Mouse (Mus musculus) MEL (cell line): Measurements from ENCODE around the gene Psma5. TPM values are rescaled to one million over a fixed set of nuclear protein-coding genes. Genes with fewer than 3 reads are reported as not detected.

Experiments used
- DNase-seq: peaks from one replicate; pipeline ENCODE4 v3.0.0; 2011; ENCODE audit warnings: low read depth, low spot score
- H3K27ac ChIP-seq: 2 replicates; pipeline ENCODE4 v1.5.1; 2012; ENCODE audit warnings: low read depth, mild to moderate bottlenecking, control low read depth, low read length, moderate library complexity; ENCODE audit not compliant: control insufficient read depth
- H3K27me3 ChIP-seq, 2 experiments: fragments of 150-350 bp in 1 of 2; sonication (generic) in 1 of 2; 2 replicates each; pipeline ENCODE4 v1.6.1; 2012; ENCODE audit warnings: low read length in 2 of 2, mild to moderate bottlenecking in 2 of 2, improper control_type of control experiment in 1 of 2, moderate library complexity in 1 of 2; ENCODE audit not compliant: insufficient read depth in 2 of 2, control insufficient read depth in 1 of 2
- H3K36me3 ChIP-seq, 2 experiments: 2 replicates each; pipeline ENCODE4 v1.6.1; 2012 to 2014; ENCODE audit warnings: low read length in 2 of 2, improper control_type of control experiment in 1 of 2, inconsistent platforms in 1 of 2, mild to moderate bottlenecking in 1 of 2; ENCODE audit not compliant: insufficient read depth in 2 of 2, control insufficient read depth in 1 of 2
- H3K4me1 ChIP-seq, 2 experiments: fragments of 150-350 bp in 1 of 2; sonication (generic) in 1 of 2; 2 replicates each; pipeline ENCODE4 v1.6.1; 2012; ENCODE audit warnings: low read length in 2 of 2, improper control_type of control experiment in 1 of 2, mild to moderate bottlenecking in 1 of 2; ENCODE audit not compliant: insufficient read depth in 2 of 2, control insufficient read depth in 1 of 2
- H3K4me3 ChIP-seq, 2 experiments: fragments of 150-350 bp in 1 of 2; sonication (generic) in 1 of 2; 2 replicates each; pipeline ENCODE4 v1.5.1; 2012; ENCODE audit warnings: low read depth in 2 of 2, low read length in 2 of 2, mild to moderate bottlenecking in 2 of 2, moderate library complexity in 2 of 2, control low read depth in 1 of 2, improper control_type of control experiment in 1 of 2; ENCODE audit not compliant: control insufficient read depth in 1 of 2, insufficient read depth in 1 of 2
- H3K79me2 ChIP-seq: 2 replicates; pipeline ENCODE4 v1.6.1; 2012; ENCODE audit warnings: mild to moderate bottlenecking, low read length, moderate library complexity; ENCODE audit not compliant: control insufficient read depth, poor library complexity, insufficient read depth
- H3K9ac ChIP-seq: 2 replicates; pipeline ENCODE4 v1.6.1; 2012; ENCODE audit warnings: low read depth, mild to moderate bottlenecking, control low read depth, low read length, moderate library complexity; ENCODE audit not compliant: control insufficient read depth, poor library complexity, severe bottlenecking
- H3K9me3 ChIP-seq: fragments of 150-350 bp; sonication (generic); replicated peaks from 2 replicates; pipeline ENCODE4 v1.6.1; 2012; ENCODE audit warnings: mild to moderate bottlenecking, low read length, improper control_type of control experiment, moderate library complexity; ENCODE audit not compliant: insufficient read depth
- CHD1 ChIP-seq: IDR thresholded peaks from 2 replicates; pipeline ENCODE4 v1.6.1; 2012; ENCODE audit warnings: low read depth, mild to moderate bottlenecking, inconsistent platforms, low read length, improper control_type of control experiment
- CHD2 ChIP-seq: IDR thresholded peaks from 2 replicates; pipeline ENCODE4 v1.6.1; 2011; ENCODE audit warnings: low read length, improper control_type of control experiment
- E2F4 ChIP-seq: IDR thresholded peaks from 2 replicates; pipeline ENCODE4 v1.6.1; 2011; ENCODE audit warnings: low read depth, low read length, improper control_type of control experiment, borderline replicate concordance
- ELF1 ChIP-seq: IDR thresholded peaks from 2 replicates; pipeline ENCODE4 v1.6.1; 2014; ENCODE audit warnings: low read depth, mild to moderate bottlenecking, inconsistent platforms, low read length, improper control_type of control experiment, moderate library complexity
- EP300 ChIP-seq, 2 experiments: IDR thresholded peaks; 2 replicates each; pipeline ENCODE4 v1.6.1; 2011; ENCODE audit warnings: improper control_type of control experiment in 2 of 2, low read length in 2 of 2, low read depth in 1 of 2, mild to moderate bottlenecking in 1 of 2
- ETS1 ChIP-seq: IDR thresholded peaks from 2 replicates; pipeline ENCODE4 v1.6.1; 2012; ENCODE audit warnings: low read depth, mild to moderate bottlenecking, inconsistent platforms, low read length, improper control_type of control experiment, moderate library complexity
- GABPA ChIP-seq: IDR thresholded peaks from 2 replicates; pipeline ENCODE4 v1.6.1; 2012; ENCODE audit warnings: low read depth, mild to moderate bottlenecking, inconsistent platforms, low read length, improper control_type of control experiment, moderate library complexity
- GATA1 ChIP-seq: IDR thresholded peaks from 2 replicates; pipeline ENCODE4 v1.6.1; 2011; ENCODE audit warnings: low read depth, low read length, improper control_type of control experiment
- HCFC1 ChIP-seq: IDR thresholded peaks from 2 replicates; pipeline ENCODE4 v1.6.1; 2012; ENCODE audit warnings: low read depth, mild to moderate bottlenecking, inconsistent platforms, low read length, improper control_type of control experiment, moderate library complexity
- JUND ChIP-seq: IDR thresholded peaks from 2 replicates; pipeline ENCODE4 v1.6.1; 2011; ENCODE audit warnings: low read depth, mild to moderate bottlenecking, improper control_type of control experiment, low read length
- KAT2A ChIP-seq: conservative IDR thresholded peaks from 2 replicates; pipeline ENCODE4 v1.6.1; 2012; ENCODE audit warnings: low read depth, low read length, improper control_type of control experiment, inconsistent platforms
- MAX ChIP-seq: IDR thresholded peaks from 2 replicates; pipeline ENCODE4 v1.6.1; 2011; ENCODE audit warnings: low read length, improper control_type of control experiment
- MAZ ChIP-seq: IDR thresholded peaks from 2 replicates; pipeline ENCODE4 v1.6.1; 2012; ENCODE audit warnings: low read depth, mild to moderate bottlenecking, inconsistent platforms, low read length, improper control_type of control experiment
- MEF2A ChIP-seq: IDR thresholded peaks from 2 replicates; pipeline ENCODE4 v1.6.1; 2014; ENCODE audit warnings: low read depth, mild to moderate bottlenecking, inconsistent platforms, low read length, improper control_type of control experiment; ENCODE audit not compliant: poor library complexity, insufficient replicate concordance, severe bottlenecking; ENCODE audit errors: extremely low read depth
- MXI1 ChIP-seq: IDR thresholded peaks from 2 replicates; pipeline ENCODE4 v1.6.1; 2011; ENCODE audit warnings: mild to moderate bottlenecking, low read depth, low read length, improper control_type of control experiment
- NRF1 ChIP-seq: IDR thresholded peaks from 2 replicates; pipeline ENCODE4 v1.6.1; 2014; ENCODE audit warnings: low read depth, mild to moderate bottlenecking, inconsistent platforms, low read length, improper control_type of control experiment, moderate library complexity; ENCODE audit not compliant: poor library complexity, insufficient read depth, severe bottlenecking
- POLR2A ChIP-seq, 2 experiments: IDR thresholded peaks; 2 replicates each; pipeline ENCODE4 v1.6.1; 2011 to 2012; ENCODE audit warnings: low read length in 2 of 2, mild to moderate bottlenecking in 2 of 2, control low read depth in 1 of 2, improper control_type of control experiment in 1 of 2, low read depth in 1 of 2, moderate library complexity in 1 of 2; ENCODE audit not compliant: control insufficient read depth in 1 of 2, insufficient read depth in 1 of 2, poor library complexity in 1 of 2
- RAD21 ChIP-seq: IDR thresholded peaks from 2 replicates; pipeline ENCODE4 v1.6.1; 2011; ENCODE audit warnings: mild to moderate bottlenecking, low read depth, low read length, improper control_type of control experiment
- SIN3A ChIP-seq: IDR thresholded peaks from 2 replicates; pipeline ENCODE4 v1.6.1; 2012; ENCODE audit warnings: low read length, improper control_type of control experiment, inconsistent platforms
- SMC3 ChIP-seq: IDR thresholded peaks from 2 replicates; pipeline ENCODE4 v1.6.1; 2011; ENCODE audit warnings: low read depth, low read length, improper control_type of control experiment
- UBTF ChIP-seq: IDR thresholded peaks from 2 replicates; pipeline ENCODE4 v1.6.1; 2012; ENCODE audit warnings: low read depth, mild to moderate bottlenecking, inconsistent platforms, low read length, improper control_type of control experiment, moderate library complexity, borderline replicate concordance; ENCODE audit not compliant: insufficient read depth
- USF1 ChIP-seq: IDR thresholded peaks from 2 replicates; pipeline ENCODE4 v1.6.1; 2014; ENCODE audit warnings: low read depth, mild to moderate bottlenecking, inconsistent platforms, low read length, improper control_type of control experiment, moderate library complexity
- ZC3H11A ChIP-seq: IDR thresholded peaks from 2 replicates; pipeline ENCODE4 v1.6.1; 2012; ENCODE audit warnings: low read depth, mild to moderate bottlenecking, inconsistent platforms, low read length, improper control_type of control experiment
- ZNF384 ChIP-seq: IDR thresholded peaks from 2 replicates; pipeline ENCODE4 v1.6.1; 2012; ENCODE audit warnings: low read depth, mild to moderate bottlenecking, inconsistent platforms, low read length, improper control_type of control experiment
- polyA plus RNA-seq, 2 experiments: library from polyadenylated mRNA; stranded (reverse) in 1 of 2; unstranded in 1 of 2; fragments of >175 nt in 1 of 2; fragments of >200 nt in 1 of 2; gene quantifications; 2 replicates each; pipeline versions ENCODE4 v1.2.1 to v1.2.4; 2012; ENCODE audit warnings: low replicate concordance in 2 of 2, low read depth in 1 of 2; ENCODE audit not compliant: insufficient read length in 2 of 2, insufficient read depth in 1 of 2, missing spikeins in 1 of 2
- total RNA-seq: library from RNA; depleted of rRNA; stranded (reverse); fragments of 300-350 nt; gene quantifications from 2 replicates; pipeline ENCODE4 v1.2.3, GENCODE M21; 2012

The Psma5 gene
- total and polyA plus RNA-seq, 3 experiments, result 353 to 429 TPM; not detected in 1

DNA sequence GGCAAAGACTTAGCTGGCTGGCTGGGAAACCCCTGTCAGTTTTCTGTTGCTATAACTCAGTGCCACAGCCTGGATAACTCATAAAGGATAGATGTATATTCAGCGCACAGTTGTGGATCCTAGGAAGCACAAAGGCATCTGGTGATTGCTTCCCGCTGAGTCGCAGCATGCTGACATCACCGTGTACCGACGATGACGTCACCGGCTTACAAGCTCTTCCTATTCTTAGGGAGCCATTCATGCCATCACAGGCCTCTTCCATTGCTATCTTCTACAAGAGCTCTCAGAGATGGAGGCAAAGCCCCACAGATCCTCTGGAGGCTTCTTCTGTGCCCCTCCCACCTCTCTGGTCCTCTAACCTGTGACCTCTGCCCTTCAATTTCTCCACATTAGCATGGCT lies 47.0 kb downstream of the Psma5 start:
- peaks cover 1% of the 10 kb centered on the region; the same call in 1 of the 2 replicates for H3K79me2 ChIP-seq
- no peak for DNase-seq
- no peak overlapping the region for H3K4me3 ChIP-seq
- 0 out of 4 replicates have a peak, but pooled peaks cover 0 to 7% of the 10 kb centered on the region in 2 experiments for H3K4me1 ChIP-seq
- H3K9me3 ChIP-seq, result no peaks in the 10 kb centered on the region
- no peak for TF ChIP-seq ETS1
- TF ChIP-seq CHD2, result no peak
- no peak for TF ChIP-seq ZNF384
- no peak for TF ChIP-seq HCFC1
- no peak for TF ChIP-seq NRF1
- TF ChIP-seq KAT2A, result no peak
- no peak for TF ChIP-seq SMC3
- no peak for TF ChIP-seq MXI1
- TF ChIP-seq SIN3A, result no peak
- H3K36me3 ChIP-seq, result peaks cover 0 to 2% of the 10 kb centered on the region in 2 experiments; a peak in 1 of 4 replicates
- H3K27me3 ChIP-seq, result no peaks in the 10 kb centered on the region
- H3K9ac ChIP-seq, result no peak overlapping the region
- no peak overlapping the region for H3K27ac ChIP-seq

DNA sequence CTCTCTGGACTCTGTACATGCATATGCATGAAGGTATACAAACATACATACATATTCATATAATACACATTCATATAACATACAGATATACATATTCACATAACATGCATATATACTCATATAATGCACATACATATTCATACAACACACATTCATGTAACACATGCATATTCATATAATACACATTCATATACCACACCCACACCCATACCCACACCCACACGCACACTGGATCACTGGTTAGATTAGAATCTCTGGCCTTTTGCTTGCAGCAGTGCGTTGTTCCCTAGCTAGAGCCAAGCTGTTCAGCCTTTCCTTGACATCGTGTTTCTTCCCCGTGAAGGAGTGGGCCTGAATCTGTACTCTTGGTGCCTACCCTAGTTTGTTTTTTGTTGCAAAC lies 48.0 kb downstream of the Psma5 start:
- Histone ChIP-seq H3K79me2 (peaks cover 1% of the 10 kb centered on the region; the same call in 1 of the 2 replicates), H3K36me3 (peaks cover 0 to 2% of the 10 kb centered on the region in 2 experiments; a peak in 1 of 4 replicates), H3K9ac (no peak overlapping the region), H3K4me1 (0 out of 4 replicates have a peak, but pooled peaks cover 0 to 7% of the 10 kb centered on the region in 2 experiments), H3K4me3 (no peak overlapping the region), H3K27ac (no peak overlapping the region), H3K9me3 (no peaks in the 10 kb centered on the region), H3K27me3 (no peaks in the 10 kb centered on the region)
- DNase-seq, result no peak
- TF ChIP-seq HCFC1 (no peak), RAD21 (no peak), ELF1 (no peak), MAZ (no peak), POLR2A (IDR thresholded peaks at IDR 0.05; ENCODE audit: control insufficient read depth in 1 of 2, insufficient read depth in 1 of 2, low read depth in 1 of 2, low read length in 2 of 2, poor library complexity in 1 of 2) (no peak), GABPA (no peak), NRF1 (no peak), CHD1 (no peak), USF1 (no peak), KAT2A (no peak), CHD2 (no peak), MAX (no peak), UBTF (no peak), EP300 (IDR thresholded peaks at IDR 0.05; ENCODE audit: low read depth in 1 of 2, low read length in 2 of 2) (no peak), ZC3H11A (no peak), JUND (no peak), SIN3A (no peak), GATA1 (no peak), MEF2A (no peak), E2F4 (no peak)
- TF ChIP-seq, all 39 proteins: peak for 0
